Mouse (Mus musculus): ENCODE results near the gene Chn2.

The Chn2 gene

DNA sequence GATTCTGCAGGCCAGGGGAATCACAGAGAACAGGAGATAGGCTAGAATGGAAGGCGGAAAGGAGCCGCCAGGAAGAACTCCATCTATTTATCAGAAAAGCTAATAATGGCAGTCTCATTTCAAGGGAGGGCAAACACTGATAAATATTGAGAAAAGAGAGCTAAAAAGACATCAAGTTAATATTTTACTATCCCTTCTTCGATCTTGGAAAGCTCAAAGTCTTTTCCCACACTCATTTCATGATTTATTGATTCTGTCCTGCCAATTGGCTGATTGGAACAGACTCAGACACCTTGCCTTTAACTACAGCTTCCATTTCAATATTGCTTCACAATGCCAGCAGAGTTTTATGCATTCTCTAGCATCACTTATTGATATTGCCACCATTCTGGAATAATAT, 85.2 kb downstream of the Chn2 start:
- ChIA-PET POLR2A (interaction anchor here in 1 of 4 experiments (2.2 kb wide), 1 partner anchor 13 kb away, joined by 5 read pairs; no protein-coding TSS in a partner anchor), CTCF (no interaction called here)

DNA sequence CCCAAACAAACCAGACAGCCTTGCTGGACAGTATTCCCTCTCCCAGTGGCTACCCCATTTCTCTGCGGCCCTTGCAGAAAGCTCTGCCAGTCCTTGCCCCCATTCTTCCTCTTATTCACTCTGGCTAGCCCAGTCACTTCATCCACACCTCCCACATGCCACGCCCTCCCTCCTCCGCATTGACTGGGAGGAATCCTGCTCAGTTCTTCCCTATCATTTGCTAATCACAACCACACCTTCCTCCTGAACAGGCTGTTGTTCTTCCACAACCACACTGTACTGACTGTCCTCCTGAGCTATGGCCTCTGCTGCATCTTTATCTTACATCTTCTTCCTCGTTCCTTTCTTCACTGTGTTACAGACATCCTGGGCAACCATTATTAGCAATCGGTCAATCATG, 86.2 kb downstream of the Chn2 start:
- ChIA-PET CTCF (interaction anchor here in 3 of 4 experiments (0.6 to 0.7 kb wide), 3 partner anchors 53 to 304 kb away, joined by 3 to 7 read pairs (median 6); no protein-coding TSS in a partner anchor), POLR2A (interaction anchor here in 3 of 4 experiments (0.6 to 2.2 kb wide), 7 partner anchors 12 to 970 kb away, joined by 3 to 10 read pairs (median 4); no protein-coding TSS in a partner anchor)

DNA sequence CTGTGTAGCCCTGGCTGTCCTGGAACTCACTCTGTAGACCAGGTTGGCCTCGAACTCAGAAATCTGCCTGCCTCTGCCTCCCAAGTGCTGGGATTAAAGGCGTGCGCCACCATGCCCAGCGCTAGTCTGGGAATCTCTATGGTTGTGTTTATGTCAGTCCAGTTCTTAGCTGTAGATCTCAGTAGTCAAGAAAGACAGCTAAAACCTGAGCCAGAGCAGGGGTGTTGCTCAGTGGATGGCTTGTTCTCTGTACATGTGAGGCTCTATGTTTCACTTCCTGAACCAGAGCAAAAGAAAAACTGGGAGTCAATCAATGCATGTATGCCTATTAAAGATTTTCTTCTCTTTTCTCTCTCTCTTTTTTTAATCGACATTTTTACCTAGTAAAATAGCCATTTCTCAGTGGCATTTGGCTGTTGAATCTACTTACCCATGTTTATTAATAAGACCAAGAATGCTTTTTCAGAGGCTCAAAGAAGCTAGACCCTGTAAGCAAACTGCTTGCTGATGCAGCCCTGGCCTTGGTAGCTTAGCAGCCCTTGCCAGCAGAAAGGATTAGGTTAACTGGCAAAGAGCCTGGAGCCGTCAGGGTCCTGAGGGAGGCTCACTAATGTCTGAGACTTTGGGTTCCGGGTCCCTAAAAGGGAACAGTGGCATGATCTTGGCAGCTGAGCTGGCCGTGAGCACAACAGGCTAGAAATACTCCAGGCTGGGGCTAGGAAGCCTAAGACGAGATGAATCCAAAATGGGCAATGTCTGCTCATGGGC, 87.1 kb downstream of the Chn2 start:
- POLR2A ChIA-PET, result interaction anchor here in 3 of 4 experiments (0.6 to 2.2 kb wide), 13 partner anchors 11 to 970 kb away, joined by 3 to 10 read pairs (median 4); no protein-coding TSS in a partner anchor
- CTCF ChIA-PET, result interaction anchor here in 3 of 4 experiments (0.6 to 1.4 kb wide), 5 partner anchors 38 to 303 kb away, joined by 3 to 7 read pairs (median 5); no protein-coding TSS in a partner anchor

DNA sequence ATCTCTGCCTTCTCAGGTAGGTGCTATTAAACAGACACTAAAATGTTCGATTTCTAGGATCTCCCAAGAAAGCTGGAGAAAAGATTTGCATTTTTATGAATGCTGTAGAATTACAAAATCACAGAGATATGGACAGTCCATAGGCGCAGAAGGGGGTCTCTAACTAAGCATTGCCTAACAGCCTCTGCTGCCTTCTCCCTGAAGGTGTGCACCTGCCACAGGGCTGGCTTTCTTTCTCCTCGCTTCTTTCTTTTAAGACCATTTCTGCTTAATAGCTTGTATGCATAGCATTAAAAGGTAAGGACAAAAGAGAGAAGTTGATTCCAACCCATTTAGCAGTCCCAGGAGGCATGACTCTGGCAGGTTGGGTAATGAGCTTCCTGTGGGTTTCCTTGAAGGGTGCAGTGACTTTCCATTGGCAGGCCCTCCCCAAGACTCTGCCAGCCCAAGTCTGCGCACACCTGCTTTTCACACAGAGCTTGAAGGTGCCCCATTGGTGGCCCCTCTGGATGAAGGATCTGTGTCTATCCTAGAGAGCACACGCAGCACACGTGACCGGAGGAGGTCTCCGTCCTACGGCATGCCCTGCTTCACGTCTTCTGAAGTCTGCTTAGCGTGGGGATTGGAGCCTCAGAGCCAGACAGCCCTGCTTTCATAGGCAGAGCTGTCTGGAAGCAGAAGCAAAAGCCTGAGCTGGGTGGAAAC, 87.8 kb downstream of the Chn2 start:
- ChIA-PET CTCF (interaction anchor here in 3 of 4 experiments (1.1 to 1.4 kb wide), 3 partner anchors 36 to 38 kb away, joined by 3 to 5 read pairs (median 4); no protein-coding TSS in a partner anchor), POLR2A (interaction anchor here in 2 of 4 experiments (0.6 to 1.5 kb wide), 8 partner anchors 14 to 45 kb away, joined by 3 to 6 read pairs (median 3); no protein-coding TSS in a partner anchor)

DNA sequence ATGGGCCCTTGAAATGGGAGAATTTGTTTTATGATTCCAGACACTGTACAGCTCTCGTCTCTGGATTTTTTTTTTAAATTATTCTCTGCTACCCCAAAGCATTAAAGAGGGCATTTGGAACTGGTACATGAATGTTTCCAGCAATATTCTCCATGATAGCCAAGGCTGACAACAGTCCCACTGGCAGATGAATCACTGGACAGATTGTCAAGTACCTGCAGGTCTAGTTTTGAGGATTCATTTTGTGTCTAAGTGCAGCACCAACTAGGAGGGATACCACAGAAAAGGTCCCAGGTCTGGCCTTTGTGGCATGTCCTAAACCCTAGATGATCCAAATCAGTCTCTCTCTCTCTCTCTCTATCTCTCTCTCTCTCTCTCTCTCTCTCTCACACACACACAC, 89.3 kb downstream of the Chn2 start:
- CTCF ChIA-PET, result interaction anchor here in 2 of 4 experiments (0.6 to 0.7 kb wide), 2 partner anchors 85 to 312 kb away, joined by 3 read pairs; no protein-coding TSS in a partner anchor
- POLR2A ChIA-PET, result no interaction called here

DNA sequence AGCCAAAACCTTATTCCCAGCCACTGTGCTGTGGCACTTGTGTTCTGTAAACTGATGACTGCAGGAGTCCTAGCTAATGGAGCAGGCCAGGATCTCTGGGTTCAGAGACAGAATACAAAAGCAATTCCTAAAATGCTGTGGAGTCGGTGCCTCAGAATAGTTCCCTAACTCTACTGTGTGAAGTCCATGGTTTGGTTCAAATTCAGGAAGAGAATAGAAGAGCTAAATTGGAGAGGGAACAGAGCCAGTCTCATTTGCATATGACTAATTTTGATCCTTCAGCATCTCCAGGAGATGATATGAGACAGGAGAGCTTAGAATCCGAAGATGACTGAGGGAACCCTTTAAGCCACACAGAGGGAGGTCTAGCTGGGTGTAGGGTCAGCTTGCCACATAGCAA, 90.2 kb downstream of the Chn2 start:
- ChIA-PET CTCF (interaction anchor here in 2 of 4 experiments (0.6 to 0.7 kb wide), 2 partner anchors 74 to 85 kb away, joined by 3 read pairs; no protein-coding TSS in a partner anchor), POLR2A (interaction anchor here in 3 of 4 experiments (0.9 to 2.0 kb wide), 5 partner anchors 11 to 88 kb away, joined by 3 to 7 read pairs (median 4); no protein-coding TSS in a partner anchor)

DNA sequence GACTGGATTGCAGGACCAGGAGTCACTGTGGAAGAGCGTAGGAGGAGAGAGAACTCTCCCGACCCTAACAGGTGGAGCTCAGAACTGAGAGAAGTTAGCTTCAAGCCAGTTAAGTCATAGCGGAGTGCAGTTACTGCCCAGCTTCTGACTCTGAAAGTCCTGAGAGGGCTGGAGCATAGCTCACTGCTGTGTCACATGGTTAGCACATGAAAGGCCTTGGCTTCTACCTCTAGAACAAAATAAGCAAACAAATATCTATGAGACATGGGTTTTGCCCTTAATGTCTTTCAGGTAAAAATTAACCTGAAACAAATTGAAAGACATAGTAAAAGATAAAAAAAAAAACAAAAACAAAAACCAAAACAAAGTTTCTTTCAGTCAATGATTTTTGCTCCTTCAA, 91.5 kb downstream of the Chn2 start:
- ChIA-PET POLR2A (interaction anchor here in 3 of 4 experiments (0.7 to 2.0 kb wide), 4 partner anchors 9 to 10 kb away, joined by 3 to 7 read pairs (median 3); no protein-coding TSS in a partner anchor), CTCF (interaction anchor here in 1 of 4 experiments (0.6 kb wide), 1 partner anchor 44 kb away, joined by 6 read pairs; no protein-coding TSS in a partner anchor)

DNA sequence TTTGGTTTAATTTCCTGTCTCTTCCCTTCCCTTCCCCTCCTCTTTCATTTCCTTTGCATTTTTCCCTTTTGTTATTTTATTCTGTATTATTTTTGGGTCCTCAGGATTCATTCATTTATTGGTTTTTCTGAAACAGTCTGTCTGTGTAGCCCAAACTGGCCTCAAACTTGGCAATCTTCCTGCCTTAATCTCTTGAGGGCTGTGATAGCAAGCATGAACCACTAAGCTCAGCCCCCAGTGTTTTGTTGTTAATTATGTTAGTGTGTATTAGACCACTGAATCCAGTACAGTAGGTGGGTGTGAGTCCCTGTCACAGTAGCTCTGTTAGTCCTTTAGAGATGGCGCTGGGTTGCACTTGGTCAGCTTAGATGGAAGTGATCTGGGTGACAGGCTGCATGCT, 93.2 kb downstream of the Chn2 start:
- ChIA-PET CTCF (no interaction called here), POLR2A (interaction anchor here in 1 of 4 experiments (1.2 kb wide), 1 partner anchor 12 kb away, joined by 3 read pairs; no protein-coding TSS in a partner anchor)

DNA sequence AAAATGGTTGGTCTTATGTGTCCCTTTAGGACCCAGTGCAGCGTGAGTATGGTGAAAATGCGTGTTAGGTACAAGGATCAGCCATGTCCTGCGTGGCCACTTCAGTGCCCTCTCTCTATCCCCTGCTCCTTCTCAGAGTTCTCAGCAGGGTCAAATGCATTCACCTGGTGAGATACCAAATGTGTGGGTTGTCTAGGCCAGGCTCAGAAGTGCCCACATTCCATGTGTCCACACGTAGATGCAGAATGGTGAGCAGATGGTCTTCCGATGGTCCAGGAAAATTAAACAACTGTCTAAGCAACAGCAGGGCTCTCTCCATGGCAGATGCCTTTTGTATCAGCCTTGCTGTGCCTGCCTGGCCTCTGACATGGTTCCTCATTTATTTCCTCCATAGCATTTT, 93.9 kb downstream of the Chn2 start:
- ChIA-PET POLR2A (interaction anchor here in 1 of 4 experiments (1.2 kb wide), 1 partner anchor 11 kb away, joined by 3 read pairs; no protein-coding TSS in a partner anchor), CTCF (no interaction called here)

DNA sequence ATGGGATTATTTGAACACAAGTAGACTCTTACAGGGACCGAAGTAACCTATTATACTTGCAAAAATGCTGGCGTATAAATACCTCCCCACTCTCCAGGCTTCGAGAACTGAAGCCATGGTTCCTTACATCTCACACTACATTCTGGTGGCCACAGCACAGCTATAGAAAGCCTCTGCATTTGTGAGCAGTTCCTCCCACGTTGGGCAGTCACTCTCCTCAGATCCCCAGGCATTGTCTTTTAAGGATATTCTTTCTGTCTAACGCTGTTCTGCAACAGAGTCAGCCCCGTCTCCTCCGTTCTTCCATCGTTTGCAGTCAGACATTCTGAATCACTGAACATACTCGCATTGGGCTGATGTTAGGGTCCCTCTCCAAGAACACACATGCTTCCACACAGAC, 98.8 kb downstream of the Chn2 start:
- POLR2A ChIA-PET, result no interaction called here
- CTCF ChIA-PET, result no interaction called here

DNA sequence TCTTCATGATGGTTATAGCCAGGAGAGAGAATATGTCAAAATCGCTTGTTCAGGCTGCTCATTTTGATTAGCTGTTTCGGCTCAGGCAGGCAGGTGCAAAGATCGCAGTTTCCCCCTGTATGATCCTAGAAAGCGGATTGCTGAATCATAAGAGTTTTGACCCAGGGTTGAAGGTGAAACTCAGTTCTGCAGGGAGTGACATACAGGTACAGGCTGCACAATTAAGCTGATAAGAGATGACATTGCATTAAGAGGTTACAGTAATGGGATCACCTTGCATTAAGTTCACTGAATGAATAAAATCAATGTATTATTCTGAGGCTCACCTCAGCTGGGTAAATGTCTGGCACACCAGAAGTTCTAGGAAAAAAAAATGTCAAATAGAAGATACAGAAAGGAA, 101.1 kb downstream of the Chn2 start:
- ChIA-PET POLR2A (interaction anchor here in 3 of 4 experiments (0.7 to 2.0 kb wide), 8 partner anchors 10 to 402 kb away, joined by 3 to 7 read pairs (median 3); no protein-coding TSS in a partner anchor), CTCF (no interaction called here)

DNA sequence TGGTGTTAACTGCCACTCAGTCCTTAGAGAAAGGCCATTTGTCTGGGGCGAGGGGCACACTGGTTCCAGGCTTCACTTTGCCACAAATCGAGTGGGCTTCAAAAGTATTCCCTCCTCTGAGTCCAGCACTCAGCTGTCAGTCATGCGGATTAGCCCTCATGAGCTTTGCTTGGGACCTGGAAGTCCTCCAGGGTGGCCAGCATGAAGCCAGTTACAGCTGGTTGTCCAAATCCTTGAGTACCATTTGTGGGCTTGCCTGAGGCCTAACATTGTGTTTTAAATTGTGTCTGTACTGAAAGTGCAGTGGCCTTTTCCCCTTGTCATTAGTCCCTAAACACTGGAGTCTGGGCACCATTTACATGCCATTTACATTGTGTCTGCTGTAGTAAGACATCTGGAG, 101.8 kb downstream of the Chn2 start:
- ChIA-PET CTCF (interaction anchor here in 1 of 4 experiments (0.7 kb wide), 1 partner anchor 84 kb away, joined by 3 read pairs; no protein-coding TSS in a partner anchor), POLR2A (interaction anchor here in 3 of 4 experiments (0.7 to 2.0 kb wide), 9 partner anchors 11 to 401 kb away, joined by 3 to 7 read pairs (median 3); no protein-coding TSS in a partner anchor)

DNA sequence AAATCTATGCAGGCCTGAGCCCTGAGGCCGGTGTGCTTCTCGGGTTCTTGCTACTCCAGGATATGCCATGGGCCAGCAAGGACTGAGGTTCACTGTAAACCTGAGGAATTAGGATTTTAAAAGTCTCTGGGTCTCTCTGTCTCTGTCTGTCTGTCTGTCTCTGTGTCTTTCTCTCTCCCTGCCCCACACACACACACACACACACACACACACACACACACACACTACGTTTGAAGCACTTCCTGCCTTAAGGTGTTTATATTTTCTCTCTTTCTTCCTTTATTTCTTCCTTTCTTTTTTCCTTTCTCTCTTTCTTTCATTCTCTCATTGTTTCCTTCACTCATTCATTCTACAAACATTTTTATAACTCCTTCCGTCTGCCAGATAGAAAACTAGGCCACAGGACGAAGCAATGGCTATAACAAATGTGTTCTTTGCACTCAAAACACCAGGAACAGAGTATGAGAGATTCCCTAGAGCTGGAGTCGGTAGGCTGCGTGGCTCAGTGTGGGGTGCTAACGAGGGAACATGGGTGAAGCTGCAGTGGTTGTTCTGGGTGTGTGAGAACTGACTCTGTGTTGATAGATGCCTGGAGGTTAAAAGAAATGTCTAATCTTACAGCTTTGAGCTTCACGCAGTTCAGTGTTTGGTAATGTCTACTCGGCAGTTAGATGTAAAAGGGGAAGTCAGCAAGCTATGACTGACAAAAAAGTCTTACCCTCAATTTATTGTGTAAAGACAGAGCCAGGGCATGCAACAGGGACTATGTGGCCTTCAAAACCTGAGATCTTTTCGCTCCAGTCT, 103.7 kb downstream of the Chn2 start:
- ChIA-PET CTCF (no interaction called here), POLR2A (interaction anchor here in 1 of 4 experiments (1.4 kb wide), 1 partner anchor 16 kb away, joined by 4 read pairs; no protein-coding TSS in a partner anchor)

DNA sequence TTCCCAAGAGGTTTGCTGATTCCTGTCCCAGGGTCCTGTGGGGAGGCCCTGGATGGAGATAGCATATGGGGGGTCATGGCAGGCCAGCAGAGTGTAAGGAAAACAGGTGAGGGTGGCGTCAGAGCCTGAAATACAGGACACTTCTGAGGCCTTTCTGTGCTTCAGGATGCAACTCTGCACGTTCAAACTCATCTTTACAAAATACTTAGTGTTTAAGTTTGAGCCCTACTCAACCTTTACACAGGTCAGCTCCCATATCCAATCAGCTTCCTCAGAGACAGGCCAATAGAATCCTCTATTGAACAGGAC, 104.3 kb downstream of the Chn2 start:
- CTCF ChIA-PET, result no interaction called here
- POLR2A ChIA-PET, result interaction anchor here in 1 of 4 experiments (1.4 kb wide), 1 partner anchor 17 kb away, joined by 4 read pairs; no protein-coding TSS in a partner anchor

DNA sequence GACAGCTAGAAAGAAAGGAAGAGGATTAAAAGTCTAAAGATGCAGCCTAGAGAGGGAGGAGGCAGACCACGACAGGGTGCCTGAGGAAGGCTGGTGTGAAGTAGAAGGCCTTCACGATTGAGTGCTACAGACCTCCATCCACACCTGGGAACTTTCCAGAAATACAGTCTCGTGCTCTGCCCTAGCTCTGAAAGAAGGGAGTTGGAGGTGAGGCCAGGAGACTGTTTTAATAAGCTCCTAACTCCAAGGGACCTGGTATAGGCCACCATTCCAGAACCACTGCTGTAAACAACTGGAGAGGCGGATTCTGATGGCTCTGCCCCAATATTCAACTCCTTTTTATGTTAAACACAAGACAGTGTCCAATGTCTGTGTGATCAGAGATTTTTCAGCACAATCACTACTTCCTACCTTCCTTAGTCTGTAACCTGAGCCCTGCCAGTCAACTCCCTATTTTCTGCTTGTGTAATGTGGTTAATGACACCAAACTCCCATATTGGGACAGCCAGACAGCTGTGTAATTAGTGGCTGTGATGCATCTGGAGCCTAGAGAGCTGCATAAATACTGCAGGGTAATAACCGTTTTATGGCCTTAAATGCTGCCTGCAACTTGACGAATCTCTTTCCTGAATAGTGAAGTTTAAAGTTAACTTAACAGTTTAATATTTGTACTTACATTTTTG, 109.6 kb downstream of the Chn2 start:
- ChIA-PET POLR2A (no interaction called here), CTCF (interaction anchor here in 1 of 4 experiments (0.7 kb wide), 1 partner anchor 30 kb away, joined by 4 read pairs; no protein-coding TSS in a partner anchor)

DNA sequence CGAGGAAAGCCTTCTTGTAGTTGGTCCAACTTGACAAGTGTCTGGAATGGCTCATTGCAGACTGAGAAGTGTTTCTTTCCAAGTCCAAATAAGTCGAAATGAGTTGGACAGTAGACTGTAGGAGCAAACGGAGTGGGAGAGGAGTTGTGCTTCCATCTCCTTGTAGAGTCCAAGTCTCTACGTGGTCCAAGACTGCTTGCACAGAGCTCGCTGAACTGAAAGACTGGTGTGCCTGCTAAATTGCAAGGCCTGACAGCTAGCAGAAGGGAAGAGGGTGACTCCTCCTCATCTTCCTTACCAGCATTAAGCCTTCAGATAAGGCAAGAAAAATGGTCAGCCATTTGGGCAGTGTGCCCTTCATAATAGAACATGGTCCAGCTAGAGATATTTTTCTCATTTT, 111.5 kb downstream of the Chn2 start:
- POLR2A ChIA-PET, result interaction anchor here in 1 of 4 experiments (0.6 to 1.6 kb wide), 2 partner anchors 53 to 178 kb away, joined by 3 to 4 read pairs; no protein-coding TSS in a partner anchor
- CTCF ChIA-PET, result no interaction called here

DNA sequence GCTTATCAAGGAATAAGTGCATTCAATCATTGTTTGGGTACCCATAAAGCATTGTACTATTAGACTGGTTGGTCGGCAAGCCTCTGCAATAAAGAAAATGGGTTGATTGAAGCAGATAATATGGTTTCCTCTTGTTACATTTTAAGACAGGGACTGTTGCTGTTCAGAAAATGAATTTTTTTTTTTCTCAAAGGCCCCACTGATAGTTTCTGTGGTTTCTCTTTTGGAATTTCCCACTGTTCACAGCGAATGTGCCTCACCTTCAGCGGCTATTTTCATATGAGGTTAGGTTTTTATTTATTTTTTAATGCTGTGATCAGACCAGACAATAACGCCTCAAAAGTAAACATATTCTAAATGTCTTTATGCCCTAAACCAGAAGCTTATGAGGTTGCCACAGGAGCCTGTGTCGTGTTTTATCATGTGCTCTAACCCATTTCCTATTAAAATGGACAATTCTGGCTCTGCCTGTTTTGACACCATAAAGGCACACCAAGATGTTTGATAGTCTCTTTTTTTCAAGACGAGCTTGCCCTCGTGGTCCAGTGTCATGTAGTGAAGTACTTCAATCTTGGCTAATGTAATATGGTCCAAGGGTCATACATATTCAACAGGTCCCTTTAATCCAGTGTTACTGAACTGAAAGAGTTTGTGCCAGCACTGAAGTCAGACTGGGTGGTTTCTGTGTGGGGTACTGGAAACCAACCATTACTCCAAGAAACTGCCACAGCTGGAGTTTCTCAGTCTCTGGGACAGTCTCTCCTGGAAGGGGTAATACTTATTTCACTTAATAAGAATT, 112.3 kb downstream of the Chn2 start:
- ChIA-PET POLR2A (no interaction called here), CTCF (no interaction called here)
